Mouse (Mus musculus): ENCODE measurements around the gene 1700001O22Rik. TPM values are rescaled to one million over a fixed set of nuclear protein-coding genes. Genes with fewer than 3 reads are reported as not detected.
A peak's percentile ranks its signal among the peaks of the same experiment; 100 is the strongest.

Gene 1700001O22Rik
- total RNA-seq, 2 experiments from 2014 or later, result 6.8 to 7.0 TPM

- DNase-seq (ENCODE audit: low spot score in 2 of 2), result no peak
- intact Hi-C loops (cut with DNase I), result no loop called here
Measured at GRCm38 (mm10) chr2:30759442-30759841, 44.0 kb downstream of the 1700001O22Rik start.

GRCm38 (mm10) chr2:30759088-30759374, 44.4 kb downstream of the 1700001O22Rik start:
- DNase-seq (ENCODE audit: low spot score in 2 of 2), result no peak

GRCm38 (mm10) chr2:30758341-30759087, 44.9 kb downstream of the 1700001O22Rik start:
- peak; percentile 47 to 62 for DNase-seq (ENCODE audit: low spot score in 2 of 2)
- intact Hi-C loops (cut with DNase I), result no loop called here

More at GRCm38 (mm10) chr2:30759088-30759374, 44.4 kb downstream of the 1700001O22Rik start:
- intact Hi-C loops (cut with DNase I), result no loop called here

GRCm38 (mm10) chr2:30756962-30757715, 46.3 kb downstream of the 1700001O22Rik start:
- intact Hi-C loops (cut with DNase I), result no loop called here
- no peak for DNase-seq (ENCODE audit: low spot score in 2 of 2)

GRCm38 (mm10) chr2:30755985-30756765, 47.3 kb downstream of the 1700001O22Rik start:
- DNase-seq (ENCODE audit: low spot score in 2 of 2), result no peak
- intact Hi-C loops (cut with DNase I), result no loop called here

GRCm38 (mm10) chr2:30754831-30755230, 48.6 kb downstream of the 1700001O22Rik start:
- intact Hi-C loops (cut with DNase I), result no loop called here
- DNase-seq (ENCODE audit: low spot score in 2 of 2), result no peak

- peak in 1 of 2 experiments; percentile 30 for DNase-seq (ENCODE audit: low spot score in 2 of 2)
- intact Hi-C loops (cut with DNase I), result no loop called here
Measured at GRCm38 (mm10) chr2:30753219-30753618, 50.2 kb downstream of the 1700001O22Rik start.

- intact Hi-C loops (cut with DNase I), result no loop called here
- no peak for DNase-seq (ENCODE audit: low spot score in 2 of 2)
Measured at GRCm38 (mm10) chr2:30752471-30752870, 51.0 kb downstream of the 1700001O22Rik start.

GRCm38 (mm10) chr2:30750025-30750424, 53.4 kb downstream of the 1700001O22Rik start:
- DNase-seq (ENCODE audit: low spot score in 2 of 2), result peak in 1 of 2 experiments; percentile 42
- intact Hi-C loops (cut with DNase I), result no loop called here

- DNase-seq (ENCODE audit: low spot score in 2 of 2), result no peak
- intact Hi-C loops (cut with DNase I), result no loop called here
Measured at GRCm38 (mm10) chr2:30747602-30748162, 55.8 kb downstream of the 1700001O22Rik start.

Other genes with a start within 250 kb of the 1700001O22Rik start
- 1 to 10 TPM; 4.2 to 5.5 TPM for gene Cstad, start 208.6 kb downstream of the 1700001O22Rik start, total RNA-seq (2021)
- 10 to 100 TPM; 35.0 to 37.2 TPM for gene Ntmt1, start 4.2 kb upstream of the 1700001O22Rik start, total RNA-seq (2021)
- 10 to 100 TPM; 36.7 to 38.6 TPM for gene Asb6, start 26.7 kb upstream of the 1700001O22Rik start, total RNA-seq (2021)
- gene Prrx2, start 31.3 kb upstream of the 1700001O22Rik start, total RNA-seq (2021), result 1 to 10 TPM; 1.3 to 2.4 TPM
- 1 to 10 TPM; 4.5 to 5.1 TPM for gene Ptges, start 126.2 kb upstream of the 1700001O22Rik start, total RNA-seq (2021)
- 10 to 100 TPM; 31.7 to 32.8 TPM for gene Tor1b, start 149.3 kb upstream of the 1700001O22Rik start, total RNA-seq (2021)
- gene Tor1a, start 164.3 kb upstream of the 1700001O22Rik start, total RNA-seq (2021), result 10 to 100 TPM; 36.1 to 39.2 TPM
- gene BC005624, start 178.5 kb upstream of the 1700001O22Rik start, total RNA-seq (2021), result 10 to 100 TPM; 60.8 to 63.3 TPM
- 10 to 100 TPM; 66.2 to 72.1 TPM for gene Usp20, start 178.6 kb upstream of the 1700001O22Rik start, total RNA-seq (2021)

All from left cerebral cortex, postnatal 25 days (tissue).